Mouse (Mus musculus) lung, embryonic 14.5 days (tissue): Measurements from ENCODE around the gene Cog8. TPM values are rescaled to one million over a fixed set of nuclear protein-coding genes. Genes with fewer than 3 reads are reported as not detected.
A peak's percentile ranks its signal among the peaks of the same experiment; 100 is the strongest.

Experiments
- ATAC-seq: fragments of 200-750 bp; cut with Nextera tagmentation; 2 replicates; pipeline ENCODE4 v1.8.0; 2017; ENCODE audit warnings: mild to moderate bottlenecking, moderate TSS enrichment, moderate library complexity; ENCODE audit not compliant: insufficient read depth
- DNase-seq: peaks from one replicate; pipeline ENCODE4 v3.0.0-alpha.2; 2015
- H3K27ac ChIP-seq: fragments of 300-500 bp; sonication (generic); 2 replicates; pipeline ENCODE4 v1.5.1; 2014; ENCODE audit warnings: low read depth, mild to moderate bottlenecking, moderate library complexity
- H3K27me3 ChIP-seq: fragments of 300-500 bp; sonication (generic); 2 replicates; pipeline ENCODE4 v1.6.1; 2014; ENCODE audit warnings: low read length, control low read depth; ENCODE audit not compliant: insufficient read depth
- H3K36me3 ChIP-seq: fragments of 300-500 bp; sonication (generic); 2 replicates; pipeline ENCODE4 v1.6.1; 2014; ENCODE audit warnings: control low read depth; ENCODE audit not compliant: insufficient read depth
- H3K4me1 ChIP-seq: fragments of 300-500 bp; sonication (generic); 2 replicates; pipeline ENCODE4 v1.6.1; 2014; ENCODE audit warnings: antibody characterized with exemption, control low read depth; ENCODE audit not compliant: insufficient read depth
- H3K4me2 ChIP-seq: fragments of 300-500 bp; sonication (generic); 2 replicates; pipeline ENCODE4 v1.6.1; 2014; ENCODE audit warnings: mild to moderate bottlenecking
- H3K4me3 ChIP-seq: fragments of 300-500 bp; sonication (generic); 2 replicates; pipeline ENCODE4 v1.5.1; 2014; ENCODE audit warnings: low read depth, low read length
- H3K9ac ChIP-seq: fragments of 300-500 bp; sonication (generic); 2 replicates; pipeline ENCODE4 v1.6.1; 2014
- H3K9me3 ChIP-seq: fragments of 300-500 bp; sonication (generic); 2 replicates; pipeline ENCODE4 v1.6.1; 2016; ENCODE audit warnings: low read depth, low read length, control low read depth
- CTCF ChIP-seq: IDR thresholded peaks from 2 replicates; pipeline ENCODE4 v1.5.1; 2016; ENCODE audit warnings: antibody characterized with exemption, low read depth
- WGBS: fragments of 180-500 bp; shearing (Covaris S2); extraction: QIAGEN DNeasy Blood & Tissue Kit; methylation state at CpG from one replicate; pipeline ENCODE4 v1.1.7; 2014; 5-methylcytosine and 5-hydroxymethylcytosine counted together
- polyA plus RNA-seq: library from polyadenylated mRNA; unstranded; fragments of >200 nt; fragmentation: Nextera tagmentation; extraction: Ambion mirVana; gene quantifications from 2 replicates; pipeline ENCODE4 v1.2.1, GENCODE M21; 2014

The Cog8 gene
- 37.0 and 40.8 TPM in 2 replicates for polyA plus RNA-seq

- H3K4me2 ChIP-seq, result peak within 1 kb of the TSS; percentile 82
- no peaks in the 10 kb centered on the region for H3K9me3 ChIP-seq
- peak within 1 kb of the TSS; percentile 80 for H3K9ac ChIP-seq
- H3K4me3 ChIP-seq, result peak within 1 kb of the TSS; percentile 100
- DNase-seq (peak; percentile 99), ATAC-seq (peak; percentile 97)
- H3K36me3 ChIP-seq, result peaks cover 56% of the 10 kb centered on the region
- H3K4me1 ChIP-seq, result no peaks in the 10 kb centered on the region
- TF ChIP-seq CTCF, result 0 out of 2 replicates have a peak, but pooled peaks have one; percentile 3
- under 1% methylated on average over 88 of the region's 88 CpGs for WGBS
- H3K27ac ChIP-seq, result peak within 1 kb of the TSS; percentile 80
- H3K27me3 ChIP-seq, result no peaks in the 10 kb centered on the region
Observed at GRCm38 (mm10) chr8:107056076-107056972, at the start of gene Cog8, which contains the start of gene Nip7. TSS of gene Cog8 (minus strand) at chr8:107056689. TSS of gene Nip7 (plus strand) at chr8:107056877.

DNA sequence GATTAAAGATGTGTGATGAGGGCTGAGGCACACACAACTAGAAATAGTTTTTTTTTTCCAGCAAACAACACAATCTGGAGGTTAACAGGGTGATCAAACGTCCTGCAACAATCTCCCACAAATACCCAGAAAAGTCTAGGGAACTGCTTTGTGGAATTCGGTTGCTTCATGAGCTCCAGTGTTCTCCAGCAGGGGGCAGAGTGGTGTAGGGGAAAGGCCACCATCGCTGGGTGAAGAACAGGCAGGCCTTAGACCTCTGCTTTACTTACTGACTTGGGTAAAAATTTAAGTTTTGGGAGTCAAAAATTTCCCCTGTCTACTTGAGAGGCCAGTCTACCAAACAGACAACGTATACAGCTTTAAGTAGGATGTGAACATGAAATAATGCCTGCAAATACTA lies 48.1 kb upstream of the Cog8 start:
- Histone ChIP-seq H3K4me2 (no peak overlapping the region), H3K4me3 (no peak overlapping the region), H3K27me3 (no peaks in the 10 kb centered on the region), H3K9ac (no peak overlapping the region), H3K36me3 (no peaks in the 10 kb centered on the region), H3K27ac (no peak overlapping the region), H3K9me3 (no peaks in the 10 kb centered on the region), H3K4me1 (peaks cover 4% of the 10 kb centered on the region; the same call in 1 of the 2 replicates)
- ATAC-seq (no peak), DNase-seq (peak; percentile 89)
- peak; percentile 90 for TF ChIP-seq CTCF
- 7% methylated on average over 4 of the region's 4 CpGs for WGBS

GRCm38 (mm10) chr8:107100635-107101034 lies 44.1 kb upstream of the Cog8 start:
- 83% methylated on average over 2 of the region's 2 CpGs for WGBS
- H3K4me2 ChIP-seq, result no peak overlapping the region
- ATAC-seq, result no peak

DNA sequence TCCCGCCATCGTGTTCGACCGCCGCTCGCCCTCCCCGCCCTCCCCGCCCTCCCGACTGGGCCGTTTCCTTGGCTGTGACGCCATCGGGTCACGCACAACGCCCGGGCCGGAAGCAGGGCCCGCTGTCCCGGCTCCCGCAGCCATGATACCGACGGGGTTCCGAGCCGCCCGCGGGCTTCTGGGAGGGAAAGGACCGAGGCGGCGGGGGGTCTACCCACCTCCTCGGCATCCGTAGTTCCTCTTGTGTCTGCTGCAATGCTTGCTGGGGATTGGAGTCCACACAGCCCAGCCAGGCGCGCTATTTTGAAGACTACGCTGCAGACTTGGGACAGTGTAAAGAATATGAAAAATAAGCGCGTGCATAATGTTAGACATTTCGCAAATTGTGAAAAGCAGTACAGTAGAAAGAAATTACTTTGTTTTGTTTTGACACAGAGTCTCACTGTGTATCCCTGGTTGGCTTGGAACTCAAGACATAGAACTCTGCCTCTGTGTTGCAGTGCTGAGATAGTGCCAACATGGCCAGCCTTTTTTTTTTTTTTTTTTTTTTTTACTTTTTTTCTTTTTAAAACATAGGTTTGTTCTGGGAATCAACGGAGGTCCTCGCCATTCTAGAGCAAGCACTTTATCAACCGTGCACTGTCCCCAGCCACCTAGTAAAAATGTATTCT lies 40.0 kb upstream of the Cog8 start, which contains the start of gene Terf2:
Gene Terf2 (minus strand): TSS at position 182 of the 671 bp plus-strand sequence.
- Histone ChIP-seq H3K27ac (peak within 1 kb of the TSS; percentile 94), H3K9ac (peak within 1 kb of the TSS; percentile 91), H3K9me3 (no peaks in the 10 kb centered on the region), H3K27me3 (no peaks in the 10 kb centered on the region), H3K4me1 (peaks cover 3% of the 10 kb centered on the region; the same call in 1 of the 2 replicates), H3K4me3 (peak within 1 kb of the TSS; percentile 81), H3K36me3 (peaks cover 29% of the 10 kb centered on the region), H3K4me2 (peak within 1 kb of the TSS; percentile 75)
- DNase-seq, result peak; percentile 97
- no peak for TF ChIP-seq CTCF
- peak; percentile 98 for ATAC-seq
- 4% methylated on average over 37 of the region's 39 CpGs for WGBS

More at GRCm38 (mm10) chr8:107100635-107101034, 44.1 kb upstream of the Cog8 start:
- H3K27me3 ChIP-seq, result no peaks in the 10 kb centered on the region
- no peaks in the 10 kb centered on the region for H3K4me1 ChIP-seq
- no peaks in the 10 kb centered on the region for H3K36me3 ChIP-seq
- H3K27ac ChIP-seq, result no peak overlapping the region
- H3K4me3 ChIP-seq, result no peak overlapping the region
- no peak for DNase-seq
- no peak for TF ChIP-seq CTCF
- no peak overlapping the region for H3K9ac ChIP-seq
- no peaks in the 10 kb centered on the region for H3K9me3 ChIP-seq

GRCm38 (mm10) chr8:107095717-107096365 lies 39.4 kb upstream of the Cog8 start:
- Histone ChIP-seq H3K27me3 (no peaks in the 10 kb centered on the region), H3K4me1 (peaks cover 3% of the 10 kb centered on the region; the same call in 1 of the 2 replicates), H3K4me3 (peak overlapping the region; percentile 81), H3K4me2 (peak overlapping the region; percentile 75), H3K36me3 (peaks cover 35% of the 10 kb centered on the region), H3K9me3 (no peaks in the 10 kb centered on the region), H3K27ac (peak overlapping the region; percentile 94), H3K9ac (peak overlapping the region; percentile 91)
- 1% methylated on average over 53 of the region's 53 CpGs for WGBS
- TF ChIP-seq CTCF, result no peak
- peak; percentile 68 for DNase-seq
- peak; percentile 81 for ATAC-seq

DNA sequence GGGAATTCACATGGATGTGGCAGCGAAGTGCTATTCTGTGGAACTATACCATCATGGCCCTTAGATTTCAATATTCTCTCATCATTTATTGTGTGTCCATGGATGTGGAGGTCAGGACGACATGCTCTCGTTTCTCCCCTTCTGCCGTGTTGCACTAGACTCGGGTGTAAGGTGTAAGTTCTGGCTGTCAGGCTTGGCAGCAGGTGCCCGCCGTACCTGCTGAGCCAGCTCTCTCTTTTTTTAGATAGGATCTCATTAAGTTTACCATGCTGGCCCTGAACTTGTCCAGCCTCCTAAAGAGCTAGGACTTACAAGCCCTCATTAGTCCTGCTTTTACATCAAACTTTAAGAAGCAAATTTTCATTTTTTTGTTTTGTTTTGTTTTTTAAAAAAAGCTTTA lies 34.0 kb upstream of the Cog8 start:
- Histone ChIP-seq H3K9me3 (no peaks in the 10 kb centered on the region), H3K36me3 (peaks cover 70% of the 10 kb centered on the region), H3K4me1 (peaks cover 3% of the 10 kb centered on the region; the same call in 1 of the 2 replicates), H3K9ac (no peak overlapping the region), H3K27me3 (no peaks in the 10 kb centered on the region), H3K4me3 (no peak overlapping the region), H3K27ac (no peak overlapping the region), H3K4me2 (no peak overlapping the region)
- ATAC-seq, result no peak
- WGBS, result 94% methylated on average over 7 of the region's 7 CpGs
- DNase-seq, result no peak
- no peak for TF ChIP-seq CTCF
